Mouse (Mus musculus) lung, adult 2 months (tissue): Measurements from ENCODE around the gene A730049H05Rik.

ENCODE experiments used
- CTCF ChIP-seq: fragments of 200-500 bp; IDR thresholded peaks from 2 replicates; pipeline ENCODE4 v1.5.1; 2011; ENCODE audit warnings: mild to moderate bottlenecking, low read length, control low read depth; ENCODE audit not compliant: insufficient read depth
- POLR2A ChIP-seq: fragments of 200-500 bp; IDR thresholded peaks from 2 replicates; pipeline ENCODE4 v1.6.1; 2011; ENCODE audit warnings: low read depth, mild to moderate bottlenecking, control low read depth, low read length, borderline replicate concordance; ENCODE audit errors: extremely low read depth

DNA sequence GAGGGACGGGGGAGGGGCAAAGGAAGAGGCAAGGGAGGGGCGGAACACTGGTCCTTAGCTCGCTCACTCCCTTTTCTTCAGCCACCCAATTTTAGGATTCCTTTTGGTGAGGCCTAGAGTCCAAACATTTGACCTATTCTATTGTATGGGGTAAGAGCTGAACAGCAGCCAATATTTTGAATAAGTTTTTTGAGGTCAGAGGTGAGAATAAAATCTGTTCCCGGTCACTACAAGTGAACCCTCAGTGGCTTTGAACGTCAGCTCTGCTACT is 36.4 kb upstream of the A730049H05Rik start:
- TF ChIP-seq POLR2A, result no peak
- TF ChIP-seq CTCF, result no peak
